Mouse (Mus musculus) thymus, postnatal 36 days (tissue): Measurements from ENCODE around the gene Irak1.
A peak's percentile ranks its signal among the peaks of the same experiment; 100 is the strongest.

ENCODE experiments used
- DNase-seq, 2 experiments: peaks; one replicate each; pipeline ENCODE4 v3.0.0; 2022; ENCODE audit warnings: mixed read lengths in 2 of 2

Irak1 gene

DNA sequence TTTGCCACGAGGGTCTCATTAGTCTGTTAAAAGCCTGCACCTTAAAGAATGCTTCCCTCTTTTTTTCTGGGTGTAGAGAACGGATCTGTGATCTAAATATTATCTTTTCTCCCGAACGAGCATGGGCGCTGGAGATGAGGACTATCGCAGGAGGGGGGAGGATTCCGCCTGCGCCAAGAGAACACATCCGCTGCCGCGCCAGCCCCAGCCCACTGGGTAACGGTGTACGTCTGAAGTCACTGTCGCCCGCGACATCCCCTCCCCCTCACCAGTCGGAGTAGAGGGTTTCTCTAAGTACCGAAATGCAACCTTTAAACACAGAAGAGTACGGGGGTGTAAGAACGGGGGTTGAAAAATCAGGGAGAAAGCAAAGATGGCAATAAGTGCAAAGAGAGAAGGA lies 58.4 kb downstream of the Irak1 start:
- peak; percentile 70 to 82 for DNase-seq

- DNase-seq = peak; percentile 22 to 47
These were observed 59.4 kb downstream of the Irak1 start for GRCm38 (mm10) chrX:73964363-73964762.
